Mouse (Mus musculus): ENCODE data around the gene Mrps26. TPM values are rescaled to one million over a fixed set of nuclear protein-coding genes. Genes with fewer than 3 reads are reported as not detected.
"Not testable (repeated sequence)": the region's sequence is repeated elsewhere in the genome, so short reads cannot be mapped to it uniquely, and the experiment has no call there.

Gene Mrps26
- total RNA-seq, 1 experiment from 2014 or later = 22.0 TPM

DNA sequence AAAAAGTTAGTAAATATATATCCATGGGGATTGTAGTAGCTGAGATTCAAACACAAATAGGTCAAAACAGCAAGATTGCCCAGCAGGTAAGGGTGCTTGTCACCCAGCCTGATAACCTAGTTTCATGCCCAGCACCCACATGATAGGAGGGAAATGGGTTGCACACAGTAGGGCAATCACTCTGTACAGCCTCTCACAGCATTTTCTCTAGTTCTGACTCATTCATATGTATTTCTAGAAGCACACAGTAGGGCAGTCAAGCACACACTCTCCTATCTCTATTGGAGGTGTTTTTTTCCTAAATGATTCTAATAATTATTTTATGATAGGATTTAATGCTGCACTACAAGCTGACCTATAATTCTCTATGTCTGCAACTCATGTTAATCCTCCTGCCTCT, 6.4 kb downstream of the Mrps26 start:
- no peak for ATAC-seq (ENCODE audit: extremely low read depth, insufficient number of reproducible peaks, low FRiP score, poor library complexity, severe bottlenecking)

DNA sequence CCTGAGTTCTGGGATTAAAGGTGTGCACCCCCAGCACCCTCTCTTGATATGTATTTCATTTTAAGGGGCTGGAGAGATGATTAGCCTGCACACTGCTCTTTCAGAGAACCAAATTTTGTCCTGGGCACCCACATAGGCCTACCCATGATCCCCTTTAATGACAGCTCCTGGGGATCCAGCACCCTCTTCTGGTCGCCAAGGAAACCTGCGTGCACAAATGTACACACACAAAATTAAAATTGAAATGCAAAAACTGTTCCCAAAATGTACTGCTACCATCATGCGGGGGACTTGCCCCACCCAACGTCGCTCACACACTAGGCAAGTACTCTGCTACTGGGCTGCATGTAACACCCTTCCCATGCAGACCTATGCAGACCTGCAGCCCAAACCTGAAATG, 11.4 kb downstream of the Mrps26 start:
- ATAC-seq (ENCODE audit: extremely low read depth, insufficient number of reproducible peaks, low FRiP score, poor library complexity, severe bottlenecking) = no peak

DNA sequence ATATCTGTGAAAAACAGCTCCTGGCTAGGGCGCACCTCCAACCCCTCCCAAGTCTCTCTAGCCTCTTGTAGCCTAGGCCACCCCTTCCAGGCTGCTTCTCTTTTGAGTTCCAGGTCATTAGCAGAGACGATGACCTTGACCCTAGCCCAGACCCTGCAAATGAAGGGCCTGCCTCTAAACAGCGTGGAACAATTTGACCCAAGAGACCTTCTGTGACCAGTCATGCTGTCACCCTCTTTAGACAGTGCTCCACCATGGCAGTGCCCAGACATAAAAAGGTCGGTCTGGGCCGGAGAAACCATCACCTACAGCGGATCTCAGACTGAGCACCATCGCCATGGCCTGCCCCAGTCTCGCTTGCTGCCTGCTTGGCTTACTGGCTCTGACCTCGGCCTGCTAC, 12.3 kb downstream of the Mrps26 start, which contains the start of gene Oxt:
Gene Oxt, plus strand, starts transcription at position 301 of the 400 bp plus-strand sequence.
- ATAC-seq (ENCODE audit: extremely low read depth, insufficient number of reproducible peaks, low FRiP score, poor library complexity, severe bottlenecking) = no peak

DNA sequence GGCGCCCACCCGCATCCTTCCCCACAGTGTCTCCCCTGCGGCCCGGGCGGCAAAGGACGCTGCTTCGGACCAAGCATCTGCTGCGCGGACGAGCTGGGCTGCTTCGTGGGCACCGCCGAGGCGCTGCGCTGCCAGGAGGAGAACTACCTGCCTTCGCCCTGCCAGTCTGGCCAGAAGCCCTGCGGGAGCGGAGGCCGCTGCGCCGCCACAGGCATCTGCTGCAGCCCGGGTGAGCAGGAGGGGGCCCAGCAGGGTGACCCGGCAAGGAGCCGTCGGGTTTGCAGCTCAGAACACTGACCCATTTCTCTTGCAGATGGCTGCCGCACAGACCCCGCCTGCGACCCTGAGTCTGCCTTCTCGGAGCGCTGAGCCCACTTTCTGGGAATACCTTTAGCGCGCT, 13.0 kb downstream of the Mrps26 start:
- not testable (repeated sequence) for ATAC-seq (ENCODE audit: extremely low read depth, insufficient number of reproducible peaks, low FRiP score, poor library complexity, severe bottlenecking)

DNA sequence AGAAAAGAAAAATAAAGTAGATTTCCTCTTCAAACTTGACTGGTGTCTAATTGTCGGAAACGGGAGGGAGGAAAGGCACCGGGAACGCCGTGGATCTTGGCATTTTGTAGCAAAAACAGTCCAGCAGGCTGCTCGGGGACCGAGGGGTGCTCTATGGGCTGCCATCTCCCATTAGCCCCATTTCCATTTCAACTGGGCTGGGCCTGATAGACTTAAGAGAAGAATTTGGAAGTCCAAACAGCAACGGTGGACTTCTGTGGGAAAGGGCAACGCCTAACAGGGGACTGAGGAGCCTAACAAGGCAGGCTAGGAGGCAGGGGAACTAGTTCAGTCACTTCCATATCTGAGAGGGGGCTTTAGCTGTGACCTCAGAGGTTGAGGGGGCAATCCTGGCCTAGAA, 13.5 kb downstream of the Mrps26 start:
- no peak for ATAC-seq (ENCODE audit: extremely low read depth, insufficient number of reproducible peaks, low FRiP score, poor library complexity, severe bottlenecking)

DNA sequence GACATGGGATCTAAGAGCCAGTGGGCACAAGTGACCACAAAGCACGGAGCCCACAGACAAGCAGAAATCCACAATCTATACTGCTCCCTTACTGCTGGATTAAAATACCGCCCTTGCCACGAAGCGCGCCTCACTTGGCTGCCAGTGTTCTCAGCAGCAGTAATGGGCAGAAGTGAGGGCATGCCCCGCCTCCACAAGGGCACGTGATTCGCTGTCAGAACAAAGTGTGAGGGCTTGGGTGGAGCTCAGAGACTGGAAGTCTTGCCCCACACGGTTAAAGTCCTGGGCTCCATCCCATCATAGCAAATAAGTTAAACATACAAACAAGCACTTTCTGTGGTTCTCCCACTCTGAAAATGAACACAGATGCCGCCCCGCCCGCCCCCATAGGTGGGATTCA, 14.1 kb downstream of the Mrps26 start:
- ATAC-seq (ENCODE audit: extremely low read depth, insufficient number of reproducible peaks, low FRiP score, poor library complexity, severe bottlenecking) = peak; percentile 32; the same call in 1 of the 2 replicates

DNA sequence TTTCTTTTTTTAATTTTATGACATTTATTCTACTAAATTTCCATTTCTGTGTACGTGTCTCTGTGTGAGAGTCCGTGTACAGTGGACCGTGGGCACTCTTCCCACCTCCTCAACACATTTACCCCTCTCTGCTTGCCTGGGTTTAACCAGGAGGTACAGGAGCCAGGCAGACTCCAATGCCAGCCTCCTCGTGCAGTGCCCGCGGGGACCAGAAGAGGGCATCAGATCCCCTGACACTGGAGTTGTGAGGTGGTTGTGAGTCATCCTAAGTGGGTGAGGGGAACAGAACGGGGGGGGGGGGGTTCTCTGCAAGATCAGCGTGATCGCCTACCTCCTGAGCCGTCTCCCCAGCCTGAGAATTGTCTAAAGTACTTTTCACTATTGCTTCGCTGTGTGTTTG, 14.6 kb downstream of the Mrps26 start:
- ATAC-seq (ENCODE audit: extremely low read depth, insufficient number of reproducible peaks, low FRiP score, poor library complexity, severe bottlenecking) = peak; percentile 37; the same call in 1 of the 2 replicates

DNA sequence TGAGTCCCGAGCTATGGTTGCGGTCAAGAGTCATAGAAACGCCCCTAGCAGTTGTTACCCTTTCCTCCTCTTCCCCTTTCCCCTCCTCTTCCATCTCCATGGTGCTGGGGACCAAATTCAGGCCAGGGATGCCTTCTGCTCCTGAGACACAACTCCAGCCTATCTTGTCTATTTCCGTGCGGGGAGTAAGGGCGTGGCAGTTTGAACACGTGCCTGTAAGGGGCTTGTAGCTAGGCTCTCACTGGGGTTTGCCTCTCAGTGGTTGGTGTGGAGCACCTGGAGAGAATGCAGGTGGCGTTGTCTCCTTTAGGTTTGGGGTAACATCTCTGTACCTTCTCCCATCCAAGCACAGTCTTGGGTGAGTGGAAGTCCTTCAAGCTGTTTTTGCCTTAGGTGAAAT, 16.2 kb downstream of the Mrps26 start:
- ATAC-seq (ENCODE audit: extremely low read depth, insufficient number of reproducible peaks, low FRiP score, poor library complexity, severe bottlenecking) = no peak

DNA sequence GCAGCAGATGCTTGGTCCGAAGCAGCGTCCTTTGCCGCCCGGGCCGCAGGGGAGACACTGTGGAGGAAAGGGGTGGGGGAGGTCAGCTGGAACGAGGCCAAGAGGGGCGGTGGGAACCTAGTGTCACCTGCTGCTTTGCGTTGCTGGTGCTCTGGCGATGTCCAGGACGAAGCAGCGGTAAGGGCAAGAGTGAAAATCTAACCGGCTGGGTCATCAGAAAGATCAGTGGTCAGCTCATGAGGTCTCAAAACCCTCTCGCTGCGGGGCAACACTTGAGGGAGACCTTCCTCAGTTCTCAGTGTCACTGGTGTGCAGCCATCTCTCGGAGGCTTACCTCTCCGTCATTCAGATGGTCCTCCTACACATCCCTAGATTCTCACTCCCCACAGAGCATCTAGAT, 17.7 kb downstream of the Mrps26 start:
- ATAC-seq (ENCODE audit: extremely low read depth, insufficient number of reproducible peaks, low FRiP score, poor library complexity, severe bottlenecking) = no peak

DNA sequence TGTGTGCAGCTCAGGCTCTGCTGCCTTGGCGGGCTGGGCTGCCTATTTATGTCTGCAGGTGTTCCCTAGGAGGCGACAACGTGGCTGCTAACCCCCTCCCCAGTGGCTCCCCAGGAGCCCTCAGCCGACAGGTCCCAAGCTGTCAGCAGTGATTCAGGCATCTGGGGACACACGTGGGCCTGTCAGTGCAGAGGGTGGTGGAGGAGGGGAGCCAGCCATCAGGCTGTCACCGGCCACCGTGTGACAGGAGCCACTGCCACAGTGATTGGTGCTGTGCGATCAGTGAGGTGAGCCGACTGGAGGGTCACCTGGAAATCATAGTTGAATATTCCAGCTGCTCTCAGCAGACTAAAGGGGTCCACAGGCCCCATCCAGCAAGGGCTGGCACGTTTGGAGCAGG, 19.0 kb downstream of the Mrps26 start, which contains the start of gene Avp:
Gene Avp, minus strand, starts transcription at position 3 of the 400 bp plus-strand sequence.
- no peak for ATAC-seq (ENCODE audit: extremely low read depth, insufficient number of reproducible peaks, low FRiP score, poor library complexity, severe bottlenecking)

DNA sequence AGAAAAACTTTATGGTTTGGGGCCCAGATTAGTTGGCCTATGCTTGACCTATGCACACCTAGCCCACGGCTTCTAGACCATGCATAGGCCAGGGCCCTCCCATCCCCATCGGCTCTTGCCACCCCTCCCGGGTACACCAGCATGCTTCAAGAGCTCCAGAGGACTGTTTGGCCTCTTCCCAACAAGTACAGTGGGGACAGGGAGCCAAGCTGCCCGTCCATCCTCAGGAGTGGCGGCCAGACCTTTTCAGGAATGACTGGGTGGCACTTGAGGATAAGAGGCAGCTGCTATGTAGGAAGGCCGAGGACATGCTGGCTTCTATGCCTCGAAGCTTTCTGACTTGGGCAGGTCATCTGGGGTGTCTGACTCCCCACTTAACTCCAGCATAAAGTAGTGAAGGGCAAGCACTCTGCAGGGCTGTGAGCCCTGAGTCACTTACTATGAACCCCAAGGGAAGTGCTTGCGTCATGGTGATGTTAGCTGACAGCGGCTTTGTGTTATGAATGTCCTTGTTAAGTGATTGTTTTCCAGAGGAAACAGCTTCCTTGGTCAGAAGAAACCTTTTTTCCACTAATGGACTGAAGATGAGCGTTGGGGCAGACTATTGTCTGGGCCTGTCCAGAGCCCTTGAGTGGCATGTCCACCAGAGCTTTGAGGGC, 20.5 kb downstream of the Mrps26 start:
- ATAC-seq (ENCODE audit: extremely low read depth, insufficient number of reproducible peaks, low FRiP score, poor library complexity, severe bottlenecking) = no peak

DNA sequence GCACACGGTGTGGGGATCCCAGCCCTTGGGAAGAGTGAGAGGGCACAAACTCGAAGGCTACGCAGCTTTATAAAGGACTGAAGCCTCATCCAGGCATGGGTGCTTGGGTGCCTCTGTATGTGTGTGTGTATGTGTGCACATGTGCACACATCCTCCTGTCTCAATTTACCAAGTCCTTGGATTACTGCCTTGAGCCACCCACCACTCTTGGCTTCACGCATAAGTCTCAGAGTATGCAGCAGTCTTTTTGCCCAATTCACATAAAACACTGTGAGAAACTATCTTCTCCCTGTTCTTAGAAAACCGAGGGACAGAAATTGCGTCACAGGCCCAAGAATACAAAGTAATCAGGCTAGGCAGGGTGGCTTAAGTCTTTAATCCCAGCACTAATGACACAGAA, 22.5 kb downstream of the Mrps26 start:
- no peak for ATAC-seq (ENCODE audit: extremely low read depth, insufficient number of reproducible peaks, low FRiP score, poor library complexity, severe bottlenecking)

DNA sequence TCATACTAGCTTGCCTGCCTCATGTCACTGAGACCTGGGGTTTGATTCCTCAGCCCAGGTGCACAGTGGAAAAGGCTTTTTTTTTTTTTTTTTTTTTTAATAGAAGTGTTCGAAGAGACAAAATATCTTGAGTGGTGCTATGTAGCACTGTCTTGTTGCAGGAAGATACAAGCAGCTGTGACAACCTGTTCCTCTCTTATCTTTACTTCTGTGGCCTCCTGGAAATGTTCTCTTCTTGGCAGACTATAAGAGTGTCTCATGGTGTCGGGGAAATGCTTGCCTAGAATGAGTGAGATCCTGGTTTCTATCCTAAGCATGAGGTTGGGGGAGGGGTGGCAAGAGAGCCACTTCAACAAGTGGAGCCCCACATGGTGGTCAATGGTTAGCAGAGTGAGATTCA, 24.8 kb downstream of the Mrps26 start:
- ATAC-seq (ENCODE audit: extremely low read depth, insufficient number of reproducible peaks, low FRiP score, poor library complexity, severe bottlenecking) = no peak

DNA sequence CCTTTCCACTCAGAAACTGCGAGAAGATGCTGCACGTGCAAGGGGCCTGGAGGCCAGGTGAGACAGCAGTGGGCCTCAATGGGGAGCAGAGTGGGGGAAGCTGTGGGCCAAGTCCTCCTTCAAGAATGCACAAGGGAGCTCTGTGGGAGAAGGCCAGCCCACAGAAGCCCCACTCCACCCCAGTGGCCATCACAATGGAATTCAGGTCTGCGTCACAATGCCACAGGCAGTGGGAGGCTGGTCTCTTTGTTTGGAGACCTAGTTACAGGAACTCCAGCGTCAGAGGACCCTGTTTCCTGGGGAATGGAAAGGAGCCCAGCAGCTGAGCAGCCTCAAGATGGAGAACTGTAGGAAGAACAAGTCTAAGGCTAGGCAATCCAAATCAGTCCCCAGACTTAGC, 25.6 kb downstream of the Mrps26 start:
- ATAC-seq (ENCODE audit: extremely low read depth, insufficient number of reproducible peaks, low FRiP score, poor library complexity, severe bottlenecking) = no peak

DNA sequence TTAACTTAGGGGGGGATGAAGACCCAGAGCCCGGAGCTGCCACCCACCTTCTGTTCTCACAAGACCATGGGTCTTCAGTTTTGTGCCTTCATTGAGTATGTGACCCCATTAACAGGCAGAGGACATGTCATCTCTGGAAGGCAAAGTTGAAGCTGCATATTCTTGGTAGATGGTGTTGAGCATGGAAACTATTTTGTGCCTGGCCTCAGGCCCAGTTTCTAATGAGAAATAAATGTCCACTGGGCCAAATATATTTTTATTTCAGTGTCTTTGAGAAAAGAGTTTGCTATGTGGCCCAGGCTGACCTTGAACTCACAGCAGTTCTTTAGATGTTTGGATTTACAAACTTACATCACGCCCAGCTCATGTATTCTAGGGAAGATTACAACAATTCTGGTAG, 26.2 kb downstream of the Mrps26 start:
- ATAC-seq (ENCODE audit: extremely low read depth, insufficient number of reproducible peaks, low FRiP score, poor library complexity, severe bottlenecking) = no peak

DNA sequence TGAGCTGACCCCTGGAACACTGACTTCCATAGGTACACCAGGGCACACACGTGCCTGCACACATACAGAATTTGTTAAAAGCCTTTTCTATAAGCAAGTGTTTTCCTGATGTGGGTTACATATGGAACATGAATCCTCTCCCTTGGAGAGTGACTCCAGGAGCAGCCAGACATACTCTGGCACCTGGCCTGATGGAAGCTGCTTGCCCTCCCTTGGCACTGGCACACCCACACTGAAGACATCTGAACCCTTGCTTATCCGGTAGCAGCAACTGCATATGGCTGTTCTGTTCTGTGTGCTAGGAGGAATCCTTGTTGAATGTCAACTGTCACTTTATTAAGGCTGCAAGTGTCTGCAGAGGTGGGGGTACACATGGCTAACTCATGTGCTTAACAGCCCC, 27.5 kb downstream of the Mrps26 start:
- no peak for ATAC-seq (ENCODE audit: extremely low read depth, insufficient number of reproducible peaks, low FRiP score, poor library complexity, severe bottlenecking)

DNA sequence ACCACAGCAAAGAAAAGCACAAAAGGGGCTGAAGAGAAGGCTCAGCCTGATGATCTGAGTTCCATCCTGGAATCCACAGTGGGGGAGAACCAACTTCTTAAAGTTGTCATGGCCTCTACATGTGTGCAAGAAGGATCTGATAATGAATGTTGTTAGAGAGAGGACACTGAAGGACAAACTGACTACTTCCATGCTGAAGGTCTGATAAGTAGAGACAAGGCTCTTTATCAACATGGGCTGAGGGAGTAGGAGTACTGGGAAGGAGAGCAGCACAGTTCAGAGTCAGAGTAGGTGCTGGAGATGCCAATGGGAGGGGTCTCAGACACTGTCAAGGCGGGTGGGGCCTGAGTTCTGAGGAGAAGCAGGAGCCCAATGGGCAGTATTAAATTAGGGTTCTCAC, 32.1 kb downstream of the Mrps26 start:
- ATAC-seq (ENCODE audit: extremely low read depth, insufficient number of reproducible peaks, low FRiP score, poor library complexity, severe bottlenecking) = no peak

DNA sequence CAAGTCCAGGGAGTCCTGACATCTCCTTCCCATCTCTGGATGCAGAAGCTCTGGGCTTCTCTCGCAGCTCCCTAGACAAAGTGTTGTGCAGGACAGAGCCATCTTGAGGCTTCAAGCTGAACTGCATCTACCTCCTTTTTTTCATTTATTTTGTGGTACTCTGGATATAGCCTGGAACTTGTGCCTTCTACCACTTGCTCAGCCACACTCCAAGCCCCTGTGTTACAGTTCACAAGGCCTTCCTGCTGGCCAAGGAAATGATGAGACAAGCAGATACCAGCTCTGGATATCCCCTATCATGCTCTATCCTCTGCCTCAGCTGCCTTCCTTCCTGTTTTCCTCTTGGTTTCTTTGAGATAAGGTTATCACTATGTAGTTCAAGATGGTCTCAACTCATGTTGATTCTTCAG, 34.1 kb downstream of the Mrps26 start:
- 0 out of 2 replicates have a peak, but pooled peaks have one; percentile 23 for ATAC-seq (ENCODE audit: extremely low read depth, insufficient number of reproducible peaks, low FRiP score, poor library complexity, severe bottlenecking)

DNA sequence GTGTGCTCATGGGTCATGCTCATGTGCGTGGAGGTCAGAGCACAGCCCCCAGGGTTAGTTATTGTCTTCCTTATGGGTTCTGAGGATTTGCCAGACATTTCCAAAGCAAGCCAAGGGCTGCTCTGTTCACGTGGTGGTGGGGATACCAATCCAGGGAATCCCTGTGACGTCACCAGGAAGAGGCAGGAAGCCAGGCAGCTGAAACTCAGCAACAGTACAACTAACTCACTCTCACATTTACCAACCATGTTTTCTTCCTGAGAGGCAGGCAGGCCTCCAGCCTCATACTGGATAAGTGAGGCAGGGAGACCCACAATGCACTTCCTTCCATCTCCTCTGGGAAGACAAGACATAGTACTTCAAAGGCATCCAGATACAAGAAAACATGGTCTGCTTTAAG, 34.9 kb downstream of the Mrps26 start:
- no peak for ATAC-seq (ENCODE audit: extremely low read depth, insufficient number of reproducible peaks, low FRiP score, poor library complexity, severe bottlenecking)

DNA sequence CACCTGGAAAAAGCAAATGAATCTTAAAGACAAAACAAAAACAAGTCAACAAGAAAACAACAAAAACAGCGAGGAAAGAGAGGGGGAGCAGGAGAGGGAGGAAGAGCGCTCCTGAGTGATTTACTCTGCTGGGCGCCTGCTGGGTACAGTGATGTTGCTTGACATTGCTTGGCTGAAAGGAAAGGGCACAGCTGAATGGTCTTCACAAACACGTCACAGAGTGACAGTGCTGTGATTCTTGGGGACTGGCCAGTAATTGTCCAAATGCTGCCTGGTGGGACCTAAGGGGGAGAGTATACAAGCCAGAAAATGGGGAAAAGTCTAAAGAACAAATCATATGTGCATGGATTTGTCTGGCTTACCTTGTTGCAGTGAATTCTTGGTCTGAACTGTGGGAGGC, 38.7 kb downstream of the Mrps26 start:
- ATAC-seq (ENCODE audit: extremely low read depth, insufficient number of reproducible peaks, low FRiP score, poor library complexity, severe bottlenecking) = no peak

DNA sequence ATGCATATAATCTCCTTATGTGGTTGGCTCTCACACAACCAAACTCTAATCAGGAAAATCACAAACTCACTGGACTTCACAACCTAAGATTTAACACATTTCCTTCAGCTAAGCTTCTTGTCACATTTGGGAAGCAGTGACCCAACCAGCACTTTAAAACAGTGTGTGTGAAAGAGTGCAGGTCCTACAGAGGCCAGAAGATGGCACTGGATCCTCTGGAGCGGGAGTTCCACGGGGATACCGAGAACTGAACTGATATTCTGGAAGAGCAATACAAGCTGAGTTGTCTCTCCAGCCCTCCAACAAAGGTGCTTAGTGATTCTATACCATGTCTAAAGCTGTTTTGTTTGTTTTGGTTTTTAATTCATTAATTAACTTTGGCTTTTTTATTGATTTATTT, 49.5 kb downstream of the Mrps26 start:
- ATAC-seq (ENCODE audit: extremely low read depth, insufficient number of reproducible peaks, low FRiP score, poor library complexity, severe bottlenecking) = no peak

All from neutrophil, adult 5-6 weeks (primary cell).